Mouse (Mus musculus): Measurements from ENCODE around the gene Adh7.

- no peak for TF ChIP-seq CTCF (IDR thresholded peaks at IDR 0.05; ENCODE audit: extremely low read depth, insufficient read depth, insufficient read length, insufficient replicate concordance)
- no peak for TF ChIP-seq POLR2A (IDR thresholded peaks at IDR 0.05; ENCODE audit: low read depth, low read length)
Observed at GRCm38 (mm10) chr3:138241371-138241770, 23.8 kb downstream of the Adh7 start.
